Mouse (Mus musculus): ENCODE data around the gene Dgkh.

Dgkh gene

GRCm38 (mm10) chr14:78668291-78668690 lies 64.3 kb downstream of the Dgkh start:
- DNase-seq, result peak; percentile 51

GRCm38 (mm10) chr14:78667763-78668162 lies 64.8 kb downstream of the Dgkh start:
- no peak for DNase-seq

DNA sequence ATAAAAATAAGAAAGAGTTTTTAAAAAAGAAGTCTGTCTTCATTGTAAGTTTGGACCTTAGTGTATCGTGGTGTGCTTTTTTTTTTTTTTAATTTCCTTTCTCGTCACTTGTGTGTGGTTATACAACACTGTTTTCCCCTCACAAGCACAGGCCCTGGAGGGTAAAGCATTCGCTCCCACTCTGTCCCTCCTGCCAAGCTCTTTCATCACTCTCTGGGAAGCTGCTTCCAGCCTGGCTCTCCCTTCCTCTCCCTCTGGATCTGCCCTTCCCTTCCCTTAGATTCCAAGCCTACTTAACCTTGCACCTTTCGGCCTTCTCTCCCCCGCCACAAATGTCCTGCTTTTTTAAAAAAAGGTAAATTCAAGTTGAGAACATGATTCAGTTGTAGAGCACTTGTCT lies 69.9 kb downstream of the Dgkh start:
- no peak for DNase-seq

GRCm38 (mm10) chr14:78661462-78661861 lies 71.1 kb downstream of the Dgkh start:
- DNase-seq, result no peak

DNA sequence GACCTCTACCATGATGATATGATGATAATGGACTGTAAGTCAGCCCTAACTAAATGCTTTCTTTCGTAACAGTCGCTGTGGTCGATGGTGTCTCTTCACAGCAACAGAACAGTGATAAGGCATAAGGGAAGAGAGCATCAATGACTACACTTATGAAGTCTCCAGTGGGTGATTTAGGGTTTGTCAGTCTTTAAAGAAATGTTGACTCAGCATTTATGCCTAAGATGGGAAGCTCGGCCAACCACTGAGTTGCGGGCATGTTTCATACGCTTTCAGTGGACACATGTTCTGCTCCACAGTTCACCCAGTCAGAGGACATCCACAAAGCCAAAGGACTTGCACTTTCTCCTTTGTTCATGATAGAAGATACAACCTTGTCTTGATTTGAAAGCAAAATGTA lies 73.9 kb downstream of the Dgkh start:
- no peak for DNase-seq

DNA sequence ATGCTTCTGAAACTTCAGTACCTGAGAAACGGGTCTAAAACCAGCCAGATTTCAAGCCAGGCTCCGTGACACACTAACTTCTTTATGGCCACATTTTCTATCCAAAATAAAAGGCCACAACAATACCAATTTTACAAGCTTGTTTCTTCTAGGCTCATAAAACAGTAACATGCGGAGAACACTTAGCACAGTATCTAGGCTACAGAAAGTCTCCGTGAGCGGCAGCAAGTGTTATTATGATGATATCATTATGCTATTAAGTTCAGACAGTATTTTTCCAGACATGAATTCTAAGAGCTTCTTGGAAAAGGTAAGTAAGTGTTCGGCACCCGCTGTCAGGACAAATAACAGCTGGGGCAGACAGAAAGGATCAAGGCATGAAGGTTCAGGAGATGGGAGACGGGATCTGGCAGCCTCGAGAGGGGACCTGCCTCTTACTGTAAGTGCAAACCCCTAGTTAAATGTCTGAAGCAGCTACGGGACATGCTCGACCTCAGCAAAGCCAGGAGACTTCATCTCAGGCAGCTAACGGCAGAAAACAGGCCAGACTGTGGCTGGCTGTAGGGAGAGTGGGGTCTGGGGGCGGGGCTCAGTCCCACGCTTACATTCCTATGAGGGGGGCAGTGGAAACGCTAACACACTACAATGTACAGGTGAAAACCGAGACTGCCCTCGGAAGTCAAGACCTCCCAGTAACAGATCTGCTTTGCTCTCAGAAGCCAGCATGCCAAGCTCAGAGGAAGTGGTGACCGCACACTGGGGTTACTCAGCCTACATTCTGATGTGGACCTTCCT lies 75.5 kb downstream of the Dgkh start:
- no peak for DNase-seq

DNA sequence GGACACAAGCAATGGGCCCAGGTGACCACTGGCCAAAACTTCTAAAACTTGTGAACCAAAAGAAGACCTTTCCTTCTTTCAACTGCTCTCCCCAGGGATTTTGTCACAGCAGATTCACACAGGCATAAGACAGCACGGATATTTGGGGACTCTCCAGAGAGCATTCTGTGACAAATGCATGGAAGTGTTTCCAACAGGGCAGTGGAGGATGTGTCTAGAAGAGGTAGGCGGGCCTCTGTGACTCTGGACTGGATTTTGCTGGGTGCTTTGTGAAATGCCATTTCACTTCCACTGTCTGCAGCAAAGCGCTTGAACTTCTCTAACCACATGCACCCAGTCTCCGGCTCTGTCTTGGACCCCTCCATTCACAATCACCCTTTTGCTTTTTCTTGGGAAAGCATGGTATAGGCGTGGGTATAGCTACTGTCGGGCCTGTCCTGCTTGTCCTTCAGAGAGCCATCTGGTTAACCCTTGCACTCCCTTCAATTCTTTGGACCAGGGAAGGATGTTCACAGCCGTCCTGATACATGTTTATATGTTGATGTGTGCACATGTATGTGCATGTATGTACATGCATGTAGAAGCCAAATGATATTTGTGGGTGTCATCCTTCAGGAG lies 77.5 kb downstream of the Dgkh start:
- no peak for DNase-seq

GRCm38 (mm10) chr14:78654196-78654595 lies 78.4 kb downstream of the Dgkh start:
- DNase-seq, result no peak

DNA sequence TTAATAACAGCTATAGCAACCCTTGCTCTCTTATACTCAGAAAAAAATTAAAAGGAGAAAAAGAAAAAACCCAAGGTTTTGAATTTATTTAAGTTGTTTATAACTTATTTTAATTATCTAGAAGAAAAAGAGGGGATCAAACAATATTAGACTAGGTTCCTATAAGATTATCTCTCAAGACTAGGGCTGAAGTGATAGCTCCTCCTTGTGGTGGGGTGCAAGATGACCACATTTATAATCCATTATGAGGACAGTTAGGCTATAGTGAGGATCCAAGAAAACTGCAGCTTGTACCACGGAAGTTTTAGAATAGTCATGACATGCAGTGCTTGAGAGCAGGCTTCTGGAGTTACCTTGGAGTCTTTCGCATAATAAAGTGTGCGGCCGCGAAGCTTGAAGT lies 79.2 kb downstream of the Dgkh start:
- DNase-seq, result no peak

DNA sequence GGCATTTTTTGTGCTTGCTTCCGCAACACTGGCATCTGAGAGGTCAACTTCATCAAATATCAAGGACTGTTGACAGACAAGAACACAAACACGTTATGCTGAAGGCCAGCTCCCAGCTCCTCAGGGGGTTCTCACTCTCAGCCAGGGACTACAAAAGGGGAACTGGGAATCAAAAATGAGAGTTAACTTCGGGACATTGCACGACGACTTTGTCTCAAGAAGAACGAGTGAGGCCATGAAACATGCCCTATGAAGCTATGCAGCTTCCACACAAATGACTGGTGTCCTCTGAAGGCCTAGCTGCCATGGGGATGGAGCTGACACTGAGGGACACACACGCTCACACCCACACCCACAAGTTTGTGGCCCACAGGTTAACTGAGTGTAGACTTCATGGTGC lies 80.9 kb downstream of the Dgkh start:
- no peak for DNase-seq

- no peak for DNase-seq
Measured at GRCm38 (mm10) chr14:78650379-78651095, 82.0 kb downstream of the Dgkh start.

- no peak for DNase-seq
Measured at GRCm38 (mm10) chr14:78649525-78650274, 82.9 kb downstream of the Dgkh start.

DNA sequence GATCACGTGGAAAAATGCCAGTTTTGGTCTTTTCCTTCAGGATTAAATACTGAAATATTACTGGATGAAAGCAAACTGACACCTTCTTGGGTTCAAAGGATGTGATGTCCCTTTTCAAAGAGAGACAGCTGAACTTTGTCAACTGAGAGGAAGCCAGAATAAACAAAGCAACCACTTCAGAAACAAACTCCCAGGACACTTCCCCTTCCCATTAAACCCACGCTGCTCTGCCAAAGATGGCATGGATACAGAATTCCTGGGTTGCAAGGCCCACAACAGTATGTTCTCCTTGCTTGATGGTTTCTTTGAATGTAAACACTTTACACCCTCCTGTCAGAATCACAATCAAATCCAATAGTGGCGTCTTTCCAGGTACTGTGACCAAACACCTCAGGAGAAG lies 87.0 kb downstream of the Dgkh start:
- no peak for DNase-seq

DNA sequence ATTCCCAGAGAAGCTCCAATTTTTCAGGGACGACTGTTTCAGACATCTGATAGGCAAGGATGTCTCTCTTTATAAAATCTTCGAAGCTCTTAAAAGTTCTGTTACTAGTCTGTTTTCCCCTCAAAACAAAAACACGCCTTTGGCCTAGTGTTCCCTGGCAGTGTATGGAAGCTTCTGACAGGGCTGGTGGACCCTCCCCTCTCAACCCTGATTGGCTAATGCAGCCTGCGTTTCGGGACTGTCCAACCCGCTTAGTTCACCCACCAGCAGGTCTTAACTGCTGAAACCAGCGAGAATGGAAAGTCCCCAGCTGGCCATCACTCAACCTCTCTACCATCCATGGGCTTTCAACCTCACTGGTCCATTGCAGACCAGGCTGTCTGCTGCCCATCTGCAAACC lies 91.3 kb downstream of the Dgkh start:
- no peak for DNase-seq

- no peak for DNase-seq
Measured at GRCm38 (mm10) chr14:78639691-78640090, 92.9 kb downstream of the Dgkh start.

DNA sequence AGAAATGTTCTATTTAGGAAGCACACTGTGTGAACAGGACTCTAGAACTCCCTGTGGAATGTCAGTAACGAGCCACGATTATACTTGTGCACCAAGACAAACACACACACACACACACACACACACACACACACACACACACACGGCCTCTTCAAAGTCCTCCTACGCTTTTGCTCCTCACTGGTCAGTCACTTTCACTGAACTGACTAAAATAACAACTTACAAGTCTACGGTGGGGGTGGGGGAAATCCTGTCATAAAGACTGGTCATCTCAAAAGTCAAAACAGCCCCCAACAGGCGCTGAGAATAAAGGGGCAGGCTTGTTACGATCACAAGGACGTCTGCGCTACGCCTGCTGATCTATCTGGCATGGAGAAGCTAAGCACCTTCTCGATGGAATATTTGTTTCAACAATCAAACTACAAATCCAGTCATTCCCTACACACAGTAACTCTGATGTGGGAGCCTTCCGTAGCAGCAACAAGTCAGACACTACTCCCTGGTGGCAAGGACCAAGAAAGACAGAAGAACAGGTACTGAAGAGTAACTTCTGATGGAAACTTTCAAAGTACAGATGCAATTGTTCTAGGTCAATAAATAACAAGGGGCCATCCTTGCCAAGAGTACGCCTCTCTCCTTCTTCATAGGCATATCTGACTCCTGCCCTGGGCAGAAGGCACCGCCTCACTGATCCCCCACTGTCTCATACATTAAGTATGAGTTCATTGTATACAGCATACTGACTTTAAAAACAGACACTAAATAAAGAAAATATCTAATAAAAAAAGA lies 96.8 kb downstream of the Dgkh start:
- peak; percentile 36 for DNase-seq

DNA sequence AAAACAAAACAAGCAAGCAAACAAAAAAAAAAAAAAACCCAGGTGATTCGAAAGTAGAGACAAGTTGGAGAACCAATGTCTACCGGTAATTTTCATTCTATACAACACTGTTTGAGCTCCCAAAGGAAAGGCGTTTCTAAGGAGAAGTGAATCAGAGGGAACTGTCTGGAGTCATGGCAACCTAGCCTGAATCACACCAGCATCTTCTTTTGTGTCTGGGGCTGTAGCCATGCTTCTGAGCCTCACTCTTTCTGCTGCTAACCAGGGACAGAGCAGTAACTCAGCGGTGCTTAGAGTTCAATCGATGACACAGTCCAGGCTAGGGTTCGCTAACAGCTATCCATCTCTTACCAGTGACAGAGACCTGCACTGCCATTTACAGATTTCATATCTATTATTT lies 99.8 kb downstream of the Dgkh start:
- DNase-seq, result no peak

DNA sequence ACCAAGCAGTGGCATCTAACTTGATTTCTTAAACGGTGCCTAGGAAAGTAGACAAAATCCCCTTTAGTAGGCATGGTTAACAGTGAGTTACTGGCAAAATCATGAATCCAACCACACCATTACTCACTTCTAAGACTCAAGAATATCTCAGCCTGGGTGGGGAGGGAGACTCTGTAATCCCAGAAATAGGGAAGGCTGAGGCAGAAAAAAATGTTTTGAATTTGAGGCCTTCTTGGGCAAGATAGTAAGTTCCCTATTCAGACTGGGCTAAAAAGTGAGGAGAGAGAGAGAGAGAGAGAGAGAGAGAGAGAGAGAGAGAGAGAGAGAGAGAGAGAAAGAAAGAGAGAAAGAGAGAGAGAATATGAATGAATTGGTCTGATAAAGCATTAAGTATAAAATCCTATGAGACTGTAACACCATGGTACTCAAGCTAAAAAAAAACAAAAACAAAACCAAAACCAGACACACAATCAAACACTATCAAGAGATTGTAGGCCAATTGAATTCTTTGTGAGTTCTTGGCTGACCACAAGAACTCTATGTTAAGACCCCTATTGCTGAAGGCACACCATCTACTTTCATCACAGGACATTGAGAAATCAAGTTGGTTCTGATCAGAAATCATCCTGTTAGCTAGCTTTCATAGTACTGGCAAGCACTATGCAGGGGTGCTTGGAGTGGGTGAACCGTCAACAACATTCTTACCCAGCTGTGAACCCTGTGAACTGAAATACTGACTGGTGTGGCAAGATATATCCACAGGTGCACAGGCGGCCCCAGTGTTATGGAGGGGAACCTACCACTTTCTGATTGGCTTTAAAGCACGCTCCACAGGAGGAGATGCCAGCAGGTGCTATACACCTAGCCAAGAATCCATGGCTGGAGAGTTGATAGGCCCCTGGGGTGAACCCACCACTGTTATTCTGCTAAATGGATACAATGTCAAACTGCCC lies 101.4 kb downstream of the Dgkh start:
- DNase-seq, result no peak

DNA sequence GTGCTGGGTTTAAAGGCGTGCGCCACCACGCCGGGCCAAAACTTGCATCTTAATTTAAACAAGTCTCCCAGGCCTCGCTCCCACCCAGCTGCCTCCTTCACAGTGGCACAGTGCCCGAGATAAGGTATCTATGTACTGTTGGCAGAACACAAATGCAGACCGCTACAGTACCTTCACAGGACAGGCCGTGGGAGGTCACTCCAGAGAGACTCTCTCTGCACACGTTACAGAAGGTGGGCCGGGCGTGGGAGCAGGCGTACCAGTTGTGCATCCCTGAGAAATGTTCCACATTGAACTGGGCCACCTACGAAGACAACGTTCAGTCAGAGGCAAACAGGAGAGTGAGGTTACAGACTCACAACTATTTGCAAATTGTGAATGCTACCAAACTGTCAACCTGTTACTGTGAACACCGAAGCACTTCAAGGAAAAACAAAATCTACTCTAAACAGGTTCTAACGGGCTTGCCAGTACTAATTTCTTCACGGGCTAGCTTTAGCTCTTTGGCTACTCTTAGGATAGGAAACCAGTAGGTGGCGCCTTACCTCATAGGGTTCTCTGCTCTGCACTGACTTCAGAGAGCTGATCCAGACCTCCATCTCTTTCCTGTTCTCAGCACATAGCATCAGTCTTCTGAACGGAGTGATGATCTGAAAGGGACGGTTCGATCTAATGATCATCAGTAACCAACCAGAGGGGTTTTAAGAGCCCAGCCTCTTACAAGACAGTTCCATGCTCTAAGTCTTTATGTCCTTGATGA lies 104.9 kb downstream of the Dgkh start:
- DNase-seq, result no peak

DNA sequence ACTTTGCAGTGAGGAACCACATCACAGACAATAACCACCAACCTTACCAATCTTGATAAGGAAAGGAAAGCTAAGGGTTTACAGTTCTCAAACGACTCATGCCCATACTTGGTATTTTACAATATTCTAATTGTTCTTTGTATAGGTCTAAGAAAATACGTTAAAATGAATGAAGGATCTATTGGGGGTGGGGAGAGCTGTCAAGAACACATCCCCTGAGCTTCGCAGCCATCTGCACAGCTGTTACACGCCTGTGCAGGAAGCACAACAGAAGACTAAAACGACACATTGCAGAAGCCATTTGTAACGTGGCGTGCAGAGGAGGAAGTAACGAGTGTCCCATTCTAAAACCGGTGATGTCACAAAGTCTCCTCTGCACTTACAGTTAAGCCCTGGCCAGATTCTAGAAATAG lies 113.7 kb downstream of the Dgkh start:
- no peak for DNase-seq

GRCm38 (mm10) chr14:78613569-78613968 lies 119.0 kb downstream of the Dgkh start:
- no peak for DNase-seq
